Mouse (Mus musculus) Patski (cell line): ENCODE results near the gene Rplp2. TPM values are rescaled to one million over a fixed set of nuclear protein-coding genes. Genes with fewer than 3 reads are reported as not detected.

Source experiments
- ATAC-seq: fragments of 100-300 bp; one replicate; pipeline ENCODE4 v1.8.0; 2021
- CTCF ChIA-PET: fragments of 350-600 bp; sonication (Branson Sonifier 250); formaldehyde crosslinking; loops from one replicate; lab custom pipeline; 2022; ENCODE audit warnings: inconsistent platforms; lab: Charles Lee
- POLR2A ChIA-PET: fragments of 350-600 bp; sonication (Branson Sonifier 250); formaldehyde crosslinking; loops from one replicate; lab custom pipeline; 2022; ENCODE audit warnings: antibody characterized with exemption, inconsistent platforms; lab: Charles Lee
- DNase-seq: peaks from one replicate; pipeline ENCODE4 v3.0.0-alpha.2; 2011; ENCODE audit warnings: low read depth, low spot score
- H3K27me3 ChIP-seq: fragments of 371-371 bp; one replicate; pipeline ENCODE4 v1.5.1; 2021
- CTCF ChIP-seq: fragments of 100-300 bp; IDR thresholded peaks from one replicate; pipeline ENCODE4 v1.5.1; 2021
- in situ Hi-C: fragments of 300-500 bp; cut with MboI; formaldehyde crosslinking; loops from 3 replicates; pipeline ENCODE4 v1.11.1; 2018; ENCODE audit warnings: low pct_unique_long_range_greater_than_20kb, mixed read lengths
- polyA plus RNA-seq: library from polyadenylated mRNA; unstranded; gene quantifications from one replicate; pipeline ENCODE4 v1.2.3, GENCODE M21; 2021

The Rplp2 gene
- polyA plus RNA-seq, 1 experiment from 2014 or later = 1,558 TPM

GRCm38 (mm10) chr7:141416144-141416841 lies 30.9 kb upstream of the Rplp2 start:
- DNase-seq (no peak), ATAC-seq (no peak)
- H3K27me3 ChIP-seq = no peaks in the 10 kb centered on the region
- no peak for TF ChIP-seq CTCF
- POLR2A ChIA-PET = interaction anchor here (1.4 kb wide), 1 partner anchor 15 kb away, joined by 3 read pairs; no protein-coding TSS in a partner anchor
- in situ Hi-C loops = no loop called here
- CTCF ChIA-PET = interaction anchor here (2.2 kb wide), 1 partner anchor 22 kb away, joined by 6 read pairs; the partner anchor contains the start of gene Slc25a22

- H3K27me3 ChIP-seq = no peaks in the 10 kb centered on the region
- no peak for ATAC-seq
- no peak for DNase-seq
- no peak for TF ChIP-seq CTCF
- ChIA-PET CTCF (interaction anchor here (1.6 kb wide), 1 partner anchor 10 kb away, joined by 6 read pairs; no protein-coding TSS in a partner anchor), POLR2A (no interaction called here)
- in situ Hi-C loops = no loop called here
Observed at GRCm38 (mm10) chr7:141417731-141418681, 29.2 kb upstream of the Rplp2 start.

- DNase-seq = no peak
- no peak for ATAC-seq
- no peak for TF ChIP-seq CTCF
- CTCF ChIA-PET = interaction anchor here (1.6 kb wide), 1 partner anchor 9 kb away, joined by 6 read pairs; no protein-coding TSS in a partner anchor
- POLR2A ChIA-PET = no interaction called here
- no peaks in the 10 kb centered on the region for H3K27me3 ChIP-seq
- in situ Hi-C loops = no loop called here
Observed at GRCm38 (mm10) chr7:141418970-141419369, 28.2 kb upstream of the Rplp2 start.

GRCm38 (mm10) chr7:141420030-141420702 lies 27.0 kb upstream of the Rplp2 start:
- in situ Hi-C loops = no loop called here
- ChIA-PET CTCF (no interaction called here), POLR2A (interaction anchor here (0.7 kb wide), 1 partner anchor 381 kb away, joined by 3 read pairs; no protein-coding TSS in a partner anchor)
- ATAC-seq (no peak), DNase-seq (no peak)
- TF ChIP-seq CTCF = no peak
- no peaks in the 10 kb centered on the region for H3K27me3 ChIP-seq

GRCm38 (mm10) chr7:141423811-141424210 lies 23.4 kb upstream of the Rplp2 start:
- no peak for TF ChIP-seq CTCF
- ChIA-PET CTCF (no interaction called here), POLR2A (no interaction called here)
- in situ Hi-C loops = no loop called here
- ATAC-seq (no peak), DNase-seq (no peak)
- no peaks in the 10 kb centered on the region for H3K27me3 ChIP-seq

GRCm38 (mm10) chr7:141426948-141427730 lies 20.0 kb upstream of the Rplp2 start:
- POLR2A ChIA-PET = no interaction called here
- TF ChIP-seq CTCF = no peak
- ATAC-seq (no peak), DNase-seq (no peak)
- H3K27me3 ChIP-seq = no peaks in the 10 kb centered on the region
- in situ Hi-C loops = no loop called here
- CTCF ChIA-PET = interaction anchor here (1.2 to 2.0 kb wide), 3 partner anchors 9 to 13 kb away, joined by 3 to 7 read pairs (median 6); no protein-coding TSS in a partner anchor

GRCm38 (mm10) chr7:141428701-141429100 lies 18.5 kb upstream of the Rplp2 start:
- DNase-seq = no peak
- no peak for TF ChIP-seq CTCF
- H3K27me3 ChIP-seq = no peaks in the 10 kb centered on the region
- in situ Hi-C loops = no loop called here
- POLR2A ChIA-PET = interaction anchor here (0.5 to 0.9 kb wide), 2 partner anchors 8 to 205 kb away, joined by 3 to 8 read pairs; no protein-coding TSS in a partner anchor
- no peak for ATAC-seq
- CTCF ChIA-PET = interaction anchor here (1.3 to 2.0 kb wide), 2 partner anchors 10 to 14 kb away, joined by 4 to 6 read pairs; no protein-coding TSS in a partner anchor

- H3K27me3 ChIP-seq = no peaks in the 10 kb centered on the region
- CTCF ChIA-PET = interaction anchor here (1.3 to 2.0 kb wide), 2 partner anchors 11 to 13 kb away, joined by 4 to 6 read pairs; no protein-coding TSS in a partner anchor
Observed at GRCm38 (mm10) chr7:141429310-141429709, 17.9 kb upstream of the Rplp2 start, which contains the start of gene Cend1. TSS of gene Cend1 (minus strand) at chr7:141429491.

More at GRCm38 (mm10) chr7:141429310-141429709, 17.9 kb upstream of the Rplp2 start, which contains the start of gene Cend1:
- DNase-seq (no peak), ATAC-seq (no peak)
- TF ChIP-seq CTCF = no peak
- POLR2A ChIA-PET = interaction anchor here (0.6 kb wide), 1 partner anchor 14 kb away, joined by 3 read pairs; no protein-coding TSS in a partner anchor
- in situ Hi-C loops = no loop called here
